Mouse (Mus musculus) midbrain, postnatal 0 days (tissue): ENCODE results near the gene 4931428F04Rik. TPM values are rescaled to one million over a fixed set of nuclear protein-coding genes. Genes with fewer than 3 reads are reported as not detected.

Experiments
- ATAC-seq: fragments of 200-750 bp; cut with Nextera tagmentation; 2 replicates; pipeline ENCODE4 v1.8.0; 2017; ENCODE audit warnings: moderate number of reproducible peaks, mild to moderate bottlenecking, moderate TSS enrichment, moderate library complexity; ENCODE audit not compliant: low FRiP score
- DNase-seq: peaks from one replicate; pipeline ENCODE4 v3.0.0-alpha.2; 2015; ENCODE audit warnings: low spot score
- H3K27ac ChIP-seq: fragments of 300-500 bp; sonication (generic); 2 replicates; pipeline ENCODE4 v1.5.1; 2014; ENCODE audit warnings: low read depth, mild to moderate bottlenecking, low read length, mixed read lengths
- H3K27me3 ChIP-seq: fragments of 300-500 bp; sonication (generic); 2 replicates; pipeline ENCODE4 v1.6.1; 2014; ENCODE audit warnings: low read length, control low read depth, mixed read lengths; ENCODE audit not compliant: insufficient read depth
- H3K36me3 ChIP-seq: fragments of 300-500 bp; sonication (generic); 2 replicates; pipeline ENCODE4 v1.6.1; 2014; ENCODE audit warnings: low read length, control low read depth, mixed read lengths; ENCODE audit not compliant: insufficient read depth
- H3K4me1 ChIP-seq: fragments of 300-500 bp; sonication (generic); 2 replicates; pipeline ENCODE4 v1.6.1; 2014; ENCODE audit warnings: mild to moderate bottlenecking, control low read depth, antibody characterized with exemption, low read length, mixed read lengths; ENCODE audit not compliant: insufficient read depth
- H3K4me2 ChIP-seq: fragments of 300-500 bp; sonication (generic); 2 replicates; pipeline ENCODE4 v1.6.1; 2014; ENCODE audit warnings: low read depth, mild to moderate bottlenecking, low read length, mixed read lengths; ENCODE audit not compliant: poor library complexity, severe bottlenecking
- H3K4me3 ChIP-seq: fragments of 300-500 bp; sonication (generic); 2 replicates; pipeline ENCODE4 v1.5.1; 2014; ENCODE audit warnings: low read depth, mild to moderate bottlenecking, low read length, moderate library complexity
- H3K9ac ChIP-seq: fragments of 300-500 bp; sonication (generic); replicated peaks from 2 replicates; pipeline ENCODE4 v1.6.1; 2014; ENCODE audit warnings: mild to moderate bottlenecking, low read length, moderate library complexity, mixed read lengths; ENCODE audit not compliant: poor library complexity, severe bottlenecking
- H3K9me3 ChIP-seq: fragments of 300-500 bp; sonication (generic); 2 replicates; pipeline ENCODE4 v1.6.1; 2016; ENCODE audit warnings: low read length, control low read depth
- CTCF ChIP-seq: IDR thresholded peaks from 2 replicates; pipeline ENCODE4 v1.5.1; 2016; ENCODE audit warnings: antibody characterized with exemption, mild to moderate bottlenecking
- WGBS: fragments of 180-500 bp; shearing (Covaris S2); extraction: QIAGEN DNeasy Blood & Tissue Kit; methylation state at CpG from one replicate; pipeline ENCODE4 v1.1.7; 2014; 5-methylcytosine and 5-hydroxymethylcytosine counted together
- polyA plus RNA-seq: library from polyadenylated mRNA; unstranded; fragments of >200 nt; fragmentation: Nextera tagmentation; extraction: Ambion mirVana; gene quantifications from 2 replicates; pipeline ENCODE4 v1.2.1, GENCODE M21; 2015
- total RNA-seq: library from RNA; depleted of rRNA; stranded (reverse); fragments of >200 nt; gene quantifications from 2 replicates; pipeline ENCODE4 v1.2.3, GENCODE M21; 2014

Gene 4931428F04Rik
- total and polyA plus RNA-seq, 2 experiments from 2014 or later: 63.6 to 131 TPM

- no peak for TF ChIP-seq CTCF
- H3K9me3 ChIP-seq: no peaks in the 10 kb centered on the region
- H3K36me3 ChIP-seq: peaks cover 35% of the 10 kb centered on the region
- H3K27me3 ChIP-seq: no peaks in the 10 kb centered on the region
- DNase-seq: no peak
- WGBS: 95% methylated on average over 22 of the region's 22 CpGs
- ATAC-seq: no peak
- no peak overlapping the region for H3K9ac ChIP-seq
- H3K4me2 ChIP-seq: no peak overlapping the region
- no peak overlapping the region for H3K27ac ChIP-seq
- H3K4me1 ChIP-seq: peaks cover 8% of the 10 kb centered on the region; the same call in 1 of the 2 replicates
- no peak overlapping the region for H3K4me3 ChIP-seq
These were observed 41.8 kb upstream of the 4931428F04Rik start for GRCm38 (mm10) chr8:105331469-105331868.

- 94% methylated on average over 12 of the region's 12 CpGs for WGBS
These were observed 40.7 kb upstream of the 4931428F04Rik start for GRCm38 (mm10) chr8:105330325-105330724.

GRCm38 (mm10) chr8:105326968-105327367 is 37.3 kb upstream of the 4931428F04Rik start:
- ATAC-seq: no peak
- Histone ChIP-seq H3K9ac (peak overlapping the region; percentile 96), H3K27ac (peak overlapping the region; percentile 82; the same call in 1 of the 2 replicates), H3K36me3 (peaks cover 39% of the 10 kb centered on the region), H3K27me3 (no peaks in the 10 kb centered on the region), H3K9me3 (no peaks in the 10 kb centered on the region), H3K4me2 (peak overlapping the region; percentile 76), H3K4me1 (peaks cover 16% of the 10 kb centered on the region), H3K4me3 (peak overlapping the region; percentile 89)
- no peak for TF ChIP-seq CTCF
- 37% methylated on average over 6 of the region's 6 CpGs for WGBS
- DNase-seq: no peak

More at GRCm38 (mm10) chr8:105330325-105330724, 40.7 kb upstream of the 4931428F04Rik start:
- Histone ChIP-seq H3K27me3 (no peaks in the 10 kb centered on the region), H3K9ac (no peak overlapping the region), H3K27ac (no peak overlapping the region), H3K4me3 (no peak overlapping the region), H3K4me2 (no peak overlapping the region), H3K36me3 (peaks cover 35% of the 10 kb centered on the region), H3K4me1 (peaks cover 10% of the 10 kb centered on the region; the same call in 1 of the 2 replicates), H3K9me3 (no peaks in the 10 kb centered on the region)
- ATAC-seq: no peak
- no peak for TF ChIP-seq CTCF
- DNase-seq: no peak

- H3K4me3 ChIP-seq: peak within 1 kb of the TSS; percentile 89
- no peaks in the 10 kb centered on the region for H3K27me3 ChIP-seq
- ATAC-seq (peak; percentile 92), DNase-seq (peak; percentile 97)
- peaks cover 16% of the 10 kb centered on the region for H3K4me1 ChIP-seq
- peak; percentile 72 for TF ChIP-seq CTCF
- peaks cover 39% of the 10 kb centered on the region for H3K36me3 ChIP-seq
- peak within 1 kb of the TSS; percentile 96 for H3K9ac ChIP-seq
- WGBS: 0% methylated on average over 36 of the region's 36 CpGs
- H3K9me3 ChIP-seq: no peaks in the 10 kb centered on the region
- H3K4me2 ChIP-seq: peak within 1 kb of the TSS; percentile 76
- H3K27ac ChIP-seq: peak within 1 kb of the TSS; percentile 82
These were observed 36.5 kb upstream of the 4931428F04Rik start, which contains the start of the genes Lrrc29 and Tmem208 for GRCm38 (mm10) chr8:105326141-105326672. Gene Lrrc29, minus strand, starts transcription at chr8:105326278. Gene Tmem208, plus strand, starts transcription at chr8:105326354.

- Histone ChIP-seq H3K27ac (peak overlapping the region; percentile 82), H3K36me3 (peaks cover 33% of the 10 kb centered on the region), H3K9ac (peak overlapping the region; percentile 96), H3K4me2 (peak overlapping the region; percentile 76), H3K4me1 (peaks cover 16% of the 10 kb centered on the region), H3K9me3 (no peaks in the 10 kb centered on the region), H3K4me3 (peak overlapping the region; percentile 89), H3K27me3 (no peaks in the 10 kb centered on the region)
- DNase-seq (peak; percentile 41), ATAC-seq (peak; percentile 50)
- no peak for TF ChIP-seq CTCF
- 0% methylated on average over 12 of the region's 12 CpGs for WGBS
These were observed 36.0 kb upstream of the 4931428F04Rik start for GRCm38 (mm10) chr8:105325641-105326093.

- no peaks in the 10 kb centered on the region for H3K27me3 ChIP-seq
- H3K4me3 ChIP-seq: no peak overlapping the region
- no peak for ATAC-seq
- no peak overlapping the region for H3K9ac ChIP-seq
- H3K36me3 ChIP-seq: peaks cover 22% of the 10 kb centered on the region; the same call in 1 of the 2 replicates
- no peak for DNase-seq
- H3K4me1 ChIP-seq: peaks cover 16% of the 10 kb centered on the region
- no peaks in the 10 kb centered on the region for H3K9me3 ChIP-seq
- WGBS: 91% methylated on average over 4 of the region's 4 CpGs
- no peak overlapping the region for H3K4me2 ChIP-seq
- H3K27ac ChIP-seq: no peak overlapping the region
- TF ChIP-seq CTCF: no peak
These were observed 33.5 kb upstream of the 4931428F04Rik start for GRCm38 (mm10) chr8:105323183-105323582.
